In the genomic region with DNA sequence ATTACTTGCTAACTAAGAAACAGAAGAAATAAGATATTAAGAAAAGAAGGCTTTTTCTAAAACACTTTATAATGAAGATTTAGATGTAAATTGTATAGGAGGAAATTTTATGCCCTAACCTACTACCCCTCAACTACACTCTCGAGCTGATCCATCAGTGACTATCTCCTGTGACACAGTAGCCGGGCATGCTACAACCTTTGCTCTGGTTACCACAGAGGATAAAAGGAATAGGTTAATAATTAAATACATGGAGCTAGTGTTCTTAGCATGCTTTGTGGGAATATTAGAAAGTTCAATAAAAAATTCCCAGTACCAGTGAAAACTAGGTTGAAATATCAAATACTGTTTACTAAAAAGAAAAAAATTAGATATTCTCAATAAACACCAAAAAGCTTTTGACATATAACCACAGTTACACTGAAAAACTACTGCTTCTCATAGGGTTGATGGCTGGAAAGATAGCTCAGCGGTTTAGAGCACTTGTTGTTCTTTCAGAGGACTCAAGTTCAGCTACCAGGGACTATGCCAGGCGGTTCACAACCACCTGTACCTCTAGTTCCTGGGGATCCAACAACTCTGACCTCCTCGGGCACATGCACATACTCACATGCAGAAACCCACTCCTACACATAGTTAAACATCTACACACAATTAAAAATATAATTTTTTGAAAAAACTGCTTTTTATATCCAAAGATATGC, we compare ENCODE assay signal across 17 mouse cellular contexts. TPM values are rescaled to one million over a fixed set of nuclear protein-coding genes. Genes with fewer than 3 reads are reported as not detected.
DNase-seq lines count a peak whose midpoint lies in the region; ATAC-seq lines count a peak whose summit lies in the region.
"Had no signal": no experiment of that assay in that cellular context is flagged by ENCODE, and none has a peak within 500 bp of the region (broad histone marks: within the 10 kb centered on the region; RNA-seq: fewer than 3 reads in every experiment).

No protein-coding gene starts in this region.

- peak; percentile 79 for DNase-seq in kidney, adult 9 months
- no peak for DNase-seq in liver, embryonic 11.5 days (ENCODE audit: low spot score)
- DNase-seq in MN1 (ENCODE audit: low spot score) = no peak
- no peak for DNase-seq in thymus, postnatal 10 days (ENCODE audit: low spot score in 2 of 2)
- DNase-seq: adrenal gland, adult 2 months; cerebellum, adult 18-20 months; heart, adult 2 months; right cerebral cortex, postnatal 14 days had no signal

- no peak overlapping the region for H3K4me2 ChIP-seq in intestine, embryonic 16.5 days (ENCODE audit: low read depth, low read length)
- H3K4me2 ChIP-seq in liver, embryonic 11.5 days = no peak overlapping the region
- no peak overlapping the region for H3K4me2 ChIP-seq in stomach, embryonic 15.5 days
- no peak overlapping the region for H3K4me2 ChIP-seq in forebrain, embryonic 12.5 days
- H3K4me2 ChIP-seq: embryonic facial prominence, embryonic 15.5 days; forebrain, embryonic 13.5 days; hindbrain, embryonic 13.5 days; lung, embryonic 15.5 days had no signal

- no peak overlapping the region for H3K4me3 ChIP-seq in intestine, embryonic 16.5 days (ENCODE audit: low read length)
- H3K4me3 ChIP-seq in liver, embryonic 11.5 days (ENCODE audit: low read depth, low read length) = no peak overlapping the region
- H3K4me3 ChIP-seq in stomach, embryonic 15.5 days (replicated peaks) = no peak overlapping the region
- no peak overlapping the region for H3K4me3 ChIP-seq in forebrain, embryonic 12.5 days (replicated peaks)
- H3K4me3 ChIP-seq: embryonic facial prominence, embryonic 15.5 days; forebrain, embryonic 13.5 days; heart, adult 2 months; hindbrain, embryonic 13.5 days; limb, embryonic 10.5 days; lung, embryonic 15.5 days had no signal

- WGBS in intestine, embryonic 16.5 days = 61% methylated on average over 5 of the region's 5 CpGs
- 70% methylated on average over 5 of the region's 5 CpGs for WGBS in liver, embryonic 11.5 days
- WGBS in stomach, embryonic 15.5 days = 63% methylated on average over 5 of the region's 5 CpGs
- WGBS in forebrain, embryonic 12.5 days = 88% methylated on average over 5 of the region's 5 CpGs

- peaks cover 6% of the 10 kb centered on the region; the same call in 1 of the 2 replicates for H3K36me3 ChIP-seq in intestine, embryonic 16.5 days (ENCODE audit: control insufficient read depth, insufficient read depth, low read length)
- peaks cover 4% of the 10 kb centered on the region; the same call in 1 of the 2 replicates for H3K36me3 ChIP-seq in liver, embryonic 11.5 days (ENCODE audit: control insufficient read depth, insufficient read depth, low read length)
- 0 out of 2 replicates have a peak, but pooled peaks cover 5% of the 10 kb centered on the region for H3K36me3 ChIP-seq in stomach, embryonic 15.5 days
- H3K36me3 ChIP-seq in forebrain, embryonic 12.5 days (replicated peaks) = peaks cover 25% of the 10 kb centered on the region

- H3K9me3 ChIP-seq in intestine, embryonic 16.5 days (ENCODE audit: control insufficient read depth, low read length) = no peaks in the 10 kb centered on the region
- no peaks in the 10 kb centered on the region for H3K9me3 ChIP-seq in liver, embryonic 11.5 days (ENCODE audit: control insufficient read depth, low read length)
- no peaks in the 10 kb centered on the region for H3K9me3 ChIP-seq in stomach, embryonic 15.5 days
- H3K9me3 ChIP-seq in forebrain, embryonic 12.5 days = no peaks in the 10 kb centered on the region
- H3K9me3 ChIP-seq: embryonic facial prominence, embryonic 15.5 days; forebrain, embryonic 13.5 days; hindbrain, embryonic 13.5 days; limb, embryonic 10.5 days; lung, embryonic 15.5 days had no signal

- H3K27me3 ChIP-seq in intestine, embryonic 16.5 days (replicated peaks; ENCODE audit: control insufficient read depth, insufficient read depth, low read length) = no peaks in the 10 kb centered on the region
- H3K27me3 ChIP-seq in liver, embryonic 11.5 days (replicated peaks; ENCODE audit: control insufficient read depth, insufficient read depth, low read length) = no peaks in the 10 kb centered on the region
- H3K27me3 ChIP-seq in stomach, embryonic 15.5 days (replicated peaks) = no peaks in the 10 kb centered on the region
- H3K27me3 ChIP-seq in forebrain, embryonic 12.5 days = no peaks in the 10 kb centered on the region
- H3K27me3 ChIP-seq: embryonic facial prominence, embryonic 15.5 days; forebrain, embryonic 13.5 days; hindbrain, embryonic 13.5 days; lung, embryonic 15.5 days had no signal

- peak; percentile 96 for ATAC-seq in intestine, embryonic 16.5 days
- ATAC-seq in liver, embryonic 11.5 days (replicated peaks; ENCODE audit: low FRiP score) = no peak; the same call in 1 of the 2 replicates
- peak; percentile 83 for ATAC-seq in stomach, embryonic 15.5 days (ENCODE audit: insufficient read depth, low FRiP score, low read depth)
- ATAC-seq in forebrain, embryonic 12.5 days (ENCODE audit: low FRiP score) = no peak
- ATAC-seq: forebrain, embryonic 13.5 days; midbrain, embryonic 16.5 days had no signal

- H3K4me1 ChIP-seq in intestine, embryonic 16.5 days (ENCODE audit: control insufficient read depth, insufficient read depth, low read length) = peaks cover 7% of the 10 kb centered on the region
- no peaks in the 10 kb centered on the region for H3K4me1 ChIP-seq in liver, embryonic 11.5 days (replicated peaks; ENCODE audit: control insufficient read depth, insufficient read depth, low read length)
- no peaks in the 10 kb centered on the region for H3K4me1 ChIP-seq in stomach, embryonic 15.5 days
- no peaks in the 10 kb centered on the region for H3K4me1 ChIP-seq in forebrain, embryonic 12.5 days
- H3K4me1 ChIP-seq: embryonic facial prominence, embryonic 15.5 days; forebrain, embryonic 13.5 days; hindbrain, embryonic 13.5 days; limb, embryonic 10.5 days; lung, embryonic 15.5 days had no signal

- H3K9ac ChIP-seq in intestine, embryonic 16.5 days (ENCODE audit: low read depth, low read length) = no peak overlapping the region
- no peak overlapping the region for H3K9ac ChIP-seq in liver, embryonic 11.5 days (ENCODE audit: low read depth, low read length)
- H3K9ac ChIP-seq in stomach, embryonic 15.5 days = no peak overlapping the region
- no peak overlapping the region for H3K9ac ChIP-seq in forebrain, embryonic 12.5 days
- H3K9ac ChIP-seq: embryonic facial prominence, embryonic 15.5 days; forebrain, embryonic 13.5 days; hindbrain, embryonic 13.5 days; lung, embryonic 15.5 days had no signal

- peak overlapping the region; percentile 60; the same call in 1 of the 2 replicates for H3K27ac ChIP-seq in intestine, embryonic 16.5 days (ENCODE audit: low read length)
- peak overlapping the region; percentile 43 for H3K27ac ChIP-seq in liver, embryonic 11.5 days (ENCODE audit: low read depth, low read length)
- H3K27ac ChIP-seq in stomach, embryonic 15.5 days = peak overlapping the region; percentile 48; the same call in 1 of the 2 replicates
- H3K27ac ChIP-seq in forebrain, embryonic 12.5 days = no peak overlapping the region
- H3K27ac ChIP-seq: embryonic facial prominence, embryonic 15.5 days; forebrain, embryonic 13.5 days; heart, adult 2 months; hindbrain, embryonic 13.5 days; limb, embryonic 10.5 days; lung, embryonic 15.5 days had no signal

RNA-seq across cellular contexts. Expression of gene Als2, which starts 24.8 kb away (rescaled TPM):
- 7.5 and 7.8 TPM in 2 replicates for polyA plus RNA-seq in intestine, embryonic 16.5 days (2015; fragmentation: Nextera tagmentation; extraction: Ambion mirVana)
- polyA plus RNA-seq in liver, embryonic 11.5 days (2014; fragmentation: Nextera tagmentation; extraction: Ambion mirVana) = 13.1 and 13.9 TPM in 2 replicates
- polyA plus RNA-seq in stomach, embryonic 15.5 days (2015; fragmentation: Nextera tagmentation; extraction: Ambion mirVana) = 7.2 and 8.2 TPM in 2 replicates
- polyA plus RNA-seq in forebrain, embryonic 12.5 days (2016; fragmentation: Nextera tagmentation; extraction: Ambion mirVana) = 21.6 and 22.1 TPM in 2 replicates

RNA-seq across cellular contexts. Expression of gene Cdk15, which starts 44.5 kb away (rescaled TPM):
- polyA plus RNA-seq in intestine, embryonic 16.5 days (2015; fragmentation: Nextera tagmentation; extraction: Ambion mirVana) = 0.26 and 0.31 TPM in 2 replicates
- polyA plus RNA-seq in liver, embryonic 11.5 days (2014; fragmentation: Nextera tagmentation; extraction: Ambion mirVana) = 0.21 TPM in 1 of 2 replicates, not detected in the other
- 0.18 and 0.35 TPM in 2 replicates for polyA plus RNA-seq in stomach, embryonic 15.5 days (2015; fragmentation: Nextera tagmentation; extraction: Ambion mirVana)
- polyA plus RNA-seq in forebrain, embryonic 12.5 days (2016; fragmentation: Nextera tagmentation; extraction: Ambion mirVana) = 0.13 and 0.37 TPM in 2 replicates
- polyA plus RNA-seq: adrenal gland, adult 2 months; heart, adult 2 months; lung, embryonic 15.5 days had no signal

RNA-seq across cellular contexts. Expression of gene Mpp4, which starts 49.0 kb away (rescaled TPM):
- polyA plus RNA-seq in intestine, embryonic 16.5 days (2015; fragmentation: Nextera tagmentation; extraction: Ambion mirVana) = 0.72 and 0.77 TPM in 2 replicates
- polyA plus RNA-seq in liver, embryonic 11.5 days (2014; fragmentation: Nextera tagmentation; extraction: Ambion mirVana) = 0.47 and 0.52 TPM in 2 replicates
- 0.19 and 0.50 TPM in 2 replicates for polyA plus RNA-seq in stomach, embryonic 15.5 days (2015; fragmentation: Nextera tagmentation; extraction: Ambion mirVana)
- 0.28 and 0.32 TPM in 2 replicates for polyA plus RNA-seq in forebrain, embryonic 12.5 days (2016; fragmentation: Nextera tagmentation; extraction: Ambion mirVana)

Comparison
In these comparisons a context has a peak if more than half of its experiments do, and no peak if none do; other contexts are left out.
1. ATAC-seq: peak in intestine, embryonic 16.5 days (single experiment) and stomach, embryonic 15.5 days (single experiment); none in liver, embryonic 11.5 days (single experiment) and forebrain, embryonic 12.5 days (single experiment).